Mouse (Mus musculus): ENCODE data around the gene Susd4.

DNA sequence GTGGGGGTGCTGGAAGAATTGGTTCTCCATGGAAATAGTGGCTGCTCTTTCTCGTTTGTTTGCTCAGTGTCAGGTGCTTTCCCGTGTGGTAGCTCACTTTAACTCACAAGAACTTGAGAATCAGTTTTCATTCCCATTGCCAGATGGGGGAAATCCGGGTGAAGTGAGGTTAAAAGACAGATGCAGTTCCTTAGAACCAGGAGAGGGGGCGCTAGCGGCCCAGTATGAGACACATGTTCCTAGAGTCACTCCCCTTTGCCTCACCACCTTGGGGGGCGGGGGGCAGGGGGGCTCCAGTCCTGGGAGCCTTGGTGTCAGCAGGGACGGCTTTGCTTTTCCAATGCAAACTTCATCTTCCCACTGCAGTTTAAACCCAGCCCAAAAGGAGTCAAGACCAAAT lies 23.4 kb downstream of the Susd4 start:
- TF ChIP-seq CTCF (IDR thresholded peaks at IDR 0.05; ENCODE audit: low read depth, low read length) (no peak), GATA1 (IDR thresholded peaks at IDR 0.05; ENCODE audit: borderline replicate concordance, low read length) (no peak), TAL1 (conservative IDR thresholded peaks at IDR 0.05; ENCODE audit: low read depth, low read length) (no peak), POLR2AphosphoS5 (IDR thresholded peaks at IDR 0.05; ENCODE audit: insufficient replicate concordance, low read depth, low read length) (no peak), GATA2 (IDR thresholded peaks at IDR 0.05; ENCODE audit: borderline replicate concordance, low read depth, low read length) (no peak)

All from G1E (cell line).